Mouse (Mus musculus) midbrain, embryonic 11.5 days (tissue): ENCODE results near the gene Pdgfd. TPM values are rescaled to one million over a fixed set of nuclear protein-coding genes. Genes with fewer than 3 reads are reported as not detected.

ENCODE experiments used
- ATAC-seq: fragments of 200-750 bp; cut with Nextera tagmentation; 2 replicates; pipeline ENCODE4 v1.8.0; 2017; ENCODE audit warnings: moderate TSS enrichment, moderate library complexity; ENCODE audit not compliant: low FRiP score
- DNase-seq: peaks from one replicate; pipeline ENCODE4 v3.0.0; 2015; ENCODE audit warnings: low spot score; ENCODE audit errors: missing footprints
- H3K27ac ChIP-seq: fragments of 300-500 bp; sonication (generic); 2 replicates; pipeline ENCODE4 v1.5.1; 2014; ENCODE audit warnings: low read depth, low read length
- H3K27me3 ChIP-seq: fragments of 300-500 bp; sonication (generic); 2 replicates; pipeline ENCODE4 v1.6.1; 2014; ENCODE audit warnings: mild to moderate bottlenecking, low read length, moderate library complexity, mixed read lengths; ENCODE audit not compliant: control insufficient read depth, insufficient read depth
- H3K36me3 ChIP-seq: fragments of 300-500 bp; sonication (generic); 2 replicates; pipeline ENCODE4 v1.6.1; 2014; ENCODE audit warnings: mild to moderate bottlenecking, low read length, moderate library complexity, mixed read lengths; ENCODE audit not compliant: control insufficient read depth, insufficient read depth
- H3K4me1 ChIP-seq: fragments of 300-500 bp; sonication (generic); 2 replicates; pipeline ENCODE4 v1.6.1; 2014; ENCODE audit warnings: low read length; ENCODE audit not compliant: control insufficient read depth, insufficient read depth
- H3K4me2 ChIP-seq: fragments of 300-500 bp; sonication (generic); 2 replicates; pipeline ENCODE4 v1.6.1; 2014; ENCODE audit warnings: mild to moderate bottlenecking, moderate library complexity
- H3K4me3 ChIP-seq: fragments of 300-500 bp; sonication (generic); 2 replicates; pipeline ENCODE4 v1.5.1; 2014; ENCODE audit warnings: low read depth, low read length
- H3K9ac ChIP-seq: fragments of 300-500 bp; sonication (generic); 2 replicates; pipeline ENCODE4 v1.6.1; 2014; ENCODE audit warnings: low read length
- H3K9me3 ChIP-seq: fragments of 300-500 bp; sonication (generic); 2 replicates; pipeline ENCODE4 v1.6.1; 2016; ENCODE audit warnings: low read length; ENCODE audit not compliant: control insufficient read depth
- WGBS: fragments of 180-500 bp; shearing (Covaris S2); extraction: QIAGEN DNeasy Blood & Tissue Kit; methylation state at CpG from one replicate; pipeline ENCODE4 v1.1.7; 2014; 5-methylcytosine and 5-hydroxymethylcytosine counted together
- polyA plus RNA-seq: library from polyadenylated mRNA; unstranded; fragments of >200 nt; fragmentation: Nextera tagmentation; extraction: Ambion mirVana; gene quantifications from 2 replicates; pipeline ENCODE4 v1.2.1, GENCODE M21; 2014

The Pdgfd gene
- polyA plus RNA-seq = 2.5 and 3.5 TPM in 2 replicates

DNA sequence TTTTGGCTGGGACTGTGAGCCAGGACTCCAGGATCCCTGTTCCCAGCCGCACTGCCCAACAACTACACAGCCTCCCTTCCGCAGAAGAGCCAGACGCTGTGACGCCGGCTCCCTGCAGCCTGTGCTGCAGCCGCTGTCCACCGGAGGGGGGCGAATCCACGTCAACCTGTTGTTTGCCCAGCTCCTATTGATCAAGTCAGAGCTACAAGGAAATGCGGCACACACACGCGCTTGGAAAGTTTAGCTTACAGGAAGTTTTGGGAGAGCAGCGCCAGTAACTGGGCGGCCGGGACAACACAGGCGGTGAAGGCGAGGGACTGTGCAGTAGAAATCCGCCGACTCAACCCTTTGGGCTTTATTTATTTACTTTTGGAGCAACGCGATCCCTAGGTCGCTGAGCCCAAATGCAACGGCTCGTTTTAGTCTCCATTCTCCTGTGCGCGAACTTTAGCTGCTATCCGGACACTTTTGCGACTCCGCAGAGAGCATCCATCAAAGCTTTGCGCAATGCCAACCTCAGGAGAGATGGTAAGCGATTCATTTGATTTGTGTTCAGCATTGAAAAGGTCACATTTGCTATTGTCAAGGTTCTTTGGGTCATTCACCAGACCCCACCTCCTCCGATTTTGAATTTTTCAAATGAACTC, at the start of gene Pdgfd:
Gene Pdgfd (plus strand): TSS at position 194 of the 647 bp plus-strand sequence.
- peak; percentile 95 for ATAC-seq
- WGBS = 3% methylated on average over 32 of the region's 32 CpGs
- peak within 1 kb of the TSS; percentile 41 for H3K4me3 ChIP-seq
- H3K27ac ChIP-seq = no peak within 1 kb of the TSS
- H3K4me1 ChIP-seq = no peaks in the 10 kb centered on the region; the same call in 1 of the 2 replicates
- no peaks in the 10 kb centered on the region for H3K36me3 ChIP-seq
- peak within 1 kb of the TSS; percentile 75 for H3K4me2 ChIP-seq
- DNase-seq = peak; percentile 95
- H3K9ac ChIP-seq = peak within 1 kb of the TSS; percentile 60
- H3K27me3 ChIP-seq = no peaks in the 10 kb centered on the region
- no peaks in the 10 kb centered on the region for H3K9me3 ChIP-seq

DNA sequence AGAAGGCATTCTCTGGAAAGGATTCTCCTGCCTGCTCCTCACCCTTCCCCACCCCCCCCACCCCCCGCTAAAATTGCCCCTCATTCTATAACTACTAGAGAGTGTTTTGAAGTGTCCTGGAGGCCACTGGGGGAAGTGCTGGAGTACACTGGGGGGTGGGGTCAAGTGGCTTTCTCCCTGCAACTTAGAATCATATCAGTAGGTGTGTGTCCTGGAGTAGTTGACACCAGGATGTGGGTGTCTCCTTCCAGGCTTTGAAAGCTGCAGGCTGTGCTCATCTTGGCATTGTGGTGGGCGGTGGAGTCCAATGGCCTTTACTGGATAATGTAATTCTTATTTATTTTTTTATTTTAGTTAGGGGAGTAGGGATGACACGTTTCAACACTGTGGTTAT, 651 bp downstream of the Pdgfd start:
- no peaks in the 10 kb centered on the region for H3K9me3 ChIP-seq
- no peaks in the 10 kb centered on the region for H3K27me3 ChIP-seq
- H3K27ac ChIP-seq = no peak overlapping the region
- ATAC-seq (peak; percentile 66), DNase-seq (no peak)
- WGBS = 45% methylated on average over 3 of the region's 3 CpGs
- H3K9ac ChIP-seq = peak overlapping the region; percentile 60; the same call in 1 of the 2 replicates
- H3K36me3 ChIP-seq = no peaks in the 10 kb centered on the region
- H3K4me2 ChIP-seq = peak overlapping the region; percentile 75
- peak overlapping the region; percentile 41 for H3K4me3 ChIP-seq
- no peaks in the 10 kb centered on the region; the same call in 1 of the 2 replicates for H3K4me1 ChIP-seq

DNA sequence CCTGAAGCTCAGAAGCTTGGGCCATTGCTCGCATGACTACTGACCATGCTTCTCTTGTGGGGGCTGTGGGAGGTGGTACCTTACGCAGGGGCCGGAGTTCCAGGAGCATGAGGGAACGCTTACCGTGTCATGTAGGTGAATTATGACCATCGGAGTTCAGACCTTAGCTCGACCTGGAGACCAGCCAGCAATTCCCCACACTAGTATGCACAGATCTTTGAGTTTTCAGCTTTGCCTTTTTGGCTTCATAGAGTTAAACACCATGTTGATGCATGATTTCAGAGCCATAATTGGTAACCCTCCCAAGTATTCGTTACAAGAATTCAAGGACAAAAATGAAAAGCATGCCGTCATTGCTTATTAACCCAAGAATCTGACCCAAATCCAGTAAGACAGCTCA, 2.6 kb downstream of the Pdgfd start:
- Histone ChIP-seq H3K4me2 (no peak overlapping the region), H3K4me3 (no peak overlapping the region), H3K4me1 (no peaks in the 10 kb centered on the region; the same call in 1 of the 2 replicates), H3K9me3 (no peaks in the 10 kb centered on the region), H3K27me3 (no peaks in the 10 kb centered on the region), H3K27ac (no peak overlapping the region), H3K36me3 (no peaks in the 10 kb centered on the region), H3K9ac (no peak overlapping the region)
- 94% methylated on average over 9 of the region's 9 CpGs for WGBS
- ATAC-seq = no peak
- no peak for DNase-seq

DNA sequence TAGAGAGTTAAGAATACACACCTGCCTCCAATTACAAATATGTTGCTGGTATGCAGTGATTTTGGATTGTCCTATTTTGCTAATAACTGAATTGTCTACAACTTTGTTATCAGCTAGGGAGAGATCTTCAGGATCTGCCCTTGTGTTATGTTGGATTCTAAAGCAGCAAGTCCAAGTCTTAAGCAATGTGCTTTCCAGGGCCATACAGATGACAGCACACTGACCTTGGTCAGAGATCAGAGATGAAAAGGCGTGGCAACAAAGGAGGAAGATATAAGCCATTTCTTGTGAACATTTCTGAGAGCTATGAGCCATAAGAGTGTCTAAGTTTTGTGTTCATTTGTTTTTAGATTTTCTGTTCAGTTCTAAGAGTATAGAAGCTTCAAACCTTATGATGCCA, 4.9 kb downstream of the Pdgfd start:
- DNase-seq (no peak), ATAC-seq (no peak)
- H3K36me3 ChIP-seq = no peaks in the 10 kb centered on the region
- H3K27me3 ChIP-seq = no peaks in the 10 kb centered on the region
- H3K4me1 ChIP-seq = no peaks in the 10 kb centered on the region; the same call in 1 of the 2 replicates
- no peak overlapping the region for H3K9ac ChIP-seq
- no peaks in the 10 kb centered on the region for H3K9me3 ChIP-seq
- WGBS = 96% methylated on average over 1 of the region's 1 CpGs
- H3K4me2 ChIP-seq = no peak overlapping the region
- no peak overlapping the region for H3K27ac ChIP-seq
- no peak overlapping the region for H3K4me3 ChIP-seq

DNA sequence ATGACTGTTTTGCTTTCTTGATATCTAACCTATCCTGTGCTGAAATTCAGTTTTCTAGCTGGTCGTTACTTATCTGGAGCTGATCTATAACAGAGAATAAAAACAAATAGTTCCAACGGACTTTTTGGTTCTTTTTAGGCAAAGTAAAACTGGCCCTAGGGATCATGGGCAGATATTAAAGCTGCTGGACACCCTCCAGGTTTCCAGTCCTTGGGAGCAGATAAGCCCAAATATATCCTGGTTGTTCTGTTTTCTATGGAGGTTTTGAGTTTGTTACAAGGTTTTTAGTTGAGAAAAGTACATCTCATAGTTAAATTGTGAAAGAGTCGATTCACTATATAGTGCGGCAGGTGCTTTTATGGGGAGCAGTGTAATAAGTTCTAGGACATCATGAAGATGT, 7.3 kb downstream of the Pdgfd start:
- no peaks in the 10 kb centered on the region for H3K4me1 ChIP-seq
- no peak overlapping the region for H3K27ac ChIP-seq
- no peak overlapping the region for H3K4me3 ChIP-seq
- no peaks in the 10 kb centered on the region for H3K27me3 ChIP-seq
- 86% methylated on average over 4 of the region's 4 CpGs for WGBS
- DNase-seq (no peak), ATAC-seq (no peak)
- H3K36me3 ChIP-seq = no peaks in the 10 kb centered on the region
- H3K9me3 ChIP-seq = no peaks in the 10 kb centered on the region
- no peak overlapping the region for H3K9ac ChIP-seq
- H3K4me2 ChIP-seq = no peak overlapping the region

DNA sequence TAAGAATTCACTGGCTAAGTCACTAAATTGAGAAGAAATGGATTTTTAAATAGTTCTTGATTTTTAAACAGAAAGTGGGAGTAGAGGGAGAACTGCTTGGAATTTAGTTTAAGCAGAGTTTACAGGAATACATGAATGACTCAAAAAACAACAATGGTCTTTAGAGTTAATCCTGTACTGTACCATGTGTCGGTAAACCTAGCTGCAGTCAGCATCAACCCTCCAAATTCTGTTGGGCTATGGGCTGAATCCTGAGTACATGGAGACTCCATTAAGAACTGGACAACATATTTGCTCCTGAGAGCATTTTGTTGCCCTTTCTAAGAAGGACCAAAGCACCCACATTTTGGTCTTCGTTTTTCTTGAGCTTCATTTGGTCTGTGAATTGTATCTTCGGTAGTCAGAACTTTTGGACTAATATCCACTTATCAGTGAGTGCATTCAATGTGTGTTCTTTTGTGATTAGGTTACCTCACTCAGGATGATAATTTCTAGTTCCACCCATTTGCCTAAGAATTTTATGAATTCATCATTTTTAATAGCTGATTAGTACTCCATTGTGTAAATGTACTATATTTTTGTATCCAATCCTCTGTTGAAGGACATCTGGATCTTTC, 14.0 kb downstream of the Pdgfd start:
- no peak for ATAC-seq
- Histone ChIP-seq H3K9me3 (no peaks in the 10 kb centered on the region), H3K9ac (no peak overlapping the region), H3K27me3 (no peaks in the 10 kb centered on the region), H3K4me2 (no peak overlapping the region), H3K36me3 (no peaks in the 10 kb centered on the region), H3K27ac (no peak overlapping the region), H3K4me3 (no peak overlapping the region), H3K4me1 (no peaks in the 10 kb centered on the region)
- WGBS = 87% methylated on average over 3 of the region's 3 CpGs
- DNase-seq = no peak

DNA sequence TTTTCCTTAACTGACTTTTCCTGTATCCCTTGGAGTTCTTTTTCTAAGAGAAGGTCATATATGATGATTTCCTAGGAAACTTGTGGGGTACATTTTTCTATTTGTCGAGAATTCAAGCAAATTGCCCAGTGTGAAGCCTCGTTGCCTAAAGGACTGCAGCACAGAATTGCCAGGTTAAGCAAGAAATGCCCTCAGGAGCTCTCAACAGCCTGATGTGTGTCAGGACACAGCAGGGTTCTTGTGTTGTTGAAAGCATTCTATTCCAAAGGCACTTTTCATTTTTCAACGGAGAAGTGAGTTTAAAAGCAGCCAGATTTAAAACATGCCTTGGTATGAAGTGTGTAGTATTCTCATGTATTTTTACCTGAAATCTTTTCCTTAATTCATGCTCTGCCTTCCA, 19.6 kb downstream of the Pdgfd start:
- no peak overlapping the region for H3K4me3 ChIP-seq
- H3K4me2 ChIP-seq = no peak overlapping the region
- no peak overlapping the region for H3K9ac ChIP-seq
- 36% methylated on average over 3 of the region's 3 CpGs for WGBS
- no peak for DNase-seq
- no peaks in the 10 kb centered on the region for H3K36me3 ChIP-seq
- H3K27ac ChIP-seq = no peak overlapping the region
- no peaks in the 10 kb centered on the region for H3K9me3 ChIP-seq
- H3K27me3 ChIP-seq = no peaks in the 10 kb centered on the region
- no peak for ATAC-seq
- no peaks in the 10 kb centered on the region; the same call in 1 of the 2 replicates for H3K4me1 ChIP-seq

DNA sequence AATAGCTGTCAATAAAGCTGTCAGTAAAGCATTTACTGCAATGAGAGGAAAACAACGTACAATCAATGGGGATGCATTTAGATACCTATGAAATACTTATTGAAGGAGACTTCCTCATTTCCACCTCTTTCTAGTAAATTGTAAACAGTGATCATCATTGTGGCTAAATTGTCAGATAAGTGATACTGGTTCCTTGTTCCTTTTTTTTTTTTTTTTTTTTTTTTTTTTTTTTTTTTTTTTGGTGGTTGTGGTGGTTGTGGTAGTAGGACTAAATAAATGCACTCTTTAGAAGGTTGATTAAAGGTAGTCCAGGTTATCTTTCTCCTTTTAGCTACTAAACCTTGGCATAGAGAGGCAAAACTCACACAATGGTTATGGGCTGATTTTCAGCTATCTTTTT, 25.0 kb downstream of the Pdgfd start:
- H3K27me3 ChIP-seq = no peaks in the 10 kb centered on the region
- no peak overlapping the region for H3K4me2 ChIP-seq
- H3K36me3 ChIP-seq = no peaks in the 10 kb centered on the region
- H3K27ac ChIP-seq = no peak overlapping the region
- no peak for DNase-seq
- no peak overlapping the region for H3K4me3 ChIP-seq
- H3K9me3 ChIP-seq = no peaks in the 10 kb centered on the region
- WGBS = 71% methylated on average over 1 of the region's 1 CpGs
- H3K4me1 ChIP-seq = no peaks in the 10 kb centered on the region; the same call in 1 of the 2 replicates
- ATAC-seq = no peak
- no peak overlapping the region for H3K9ac ChIP-seq

DNA sequence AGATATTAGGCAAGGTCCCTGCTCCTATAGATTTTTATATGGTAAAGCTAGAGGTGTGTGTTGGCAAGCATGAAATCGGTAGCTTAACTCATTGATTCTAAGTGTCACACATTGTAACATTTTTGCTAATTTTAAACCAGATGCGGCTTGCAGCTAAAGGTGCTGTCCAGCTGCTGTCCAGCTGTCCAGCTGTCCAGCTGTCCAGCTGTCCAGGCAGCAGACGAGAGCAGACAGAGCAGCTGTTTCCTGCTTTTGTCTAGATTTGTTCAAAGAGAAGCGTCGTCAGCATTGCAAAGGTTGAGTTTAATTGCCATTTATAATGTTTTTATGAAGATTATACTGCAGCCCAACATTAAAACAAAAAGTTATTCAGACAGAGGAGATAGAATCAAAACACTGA, 44.5 kb downstream of the Pdgfd start:
- ATAC-seq = no peak
- Histone ChIP-seq H3K36me3 (no peaks in the 10 kb centered on the region), H3K27me3 (no peaks in the 10 kb centered on the region), H3K9me3 (no peaks in the 10 kb centered on the region), H3K4me3 (no peak overlapping the region), H3K9ac (no peak overlapping the region), H3K27ac (no peak overlapping the region), H3K4me2 (no peak overlapping the region), H3K4me1 (no peaks in the 10 kb centered on the region)
- 77% methylated on average over 5 of the region's 5 CpGs for WGBS
- DNase-seq = no peak
